Mouse (Mus musculus): ENCODE measurements at regions not wholly inside any gene's neighbourhood (a gene's known extent, or its start where the extent isn't known, plus 50 kb on each side); places are given as distances from the start of the nearest gene placed in this dataset.
"Not testable (repeated sequence)": the region's sequence is repeated elsewhere in the genome, so short reads cannot be mapped to it uniquely, and the experiment has no call there.

- Histone ChIP-seq H3K9ac (ENCODE audit: low read depth, low read length) (no peak overlapping the region), H3K36me3 (ENCODE audit: control insufficient read depth, insufficient read depth) (no peaks in the 10 kb centered on the region), H3K27me3 (replicated peaks; ENCODE audit: control insufficient read depth, insufficient read depth, low read length) (no peaks in the 10 kb centered on the region), H3K4me3 (ENCODE audit: low read depth, low read length) (no peak overlapping the region), H3K9me3 (ENCODE audit: control insufficient read depth) (no peaks in the 10 kb centered on the region), H3K27ac (ENCODE audit: low read depth, low read length) (no peak overlapping the region), H3K4me1 (replicated peaks; ENCODE audit: control insufficient read depth, insufficient read depth, low read length) (no peaks in the 10 kb centered on the region), H3K4me2 (replicated peaks; ENCODE audit: low read depth) (no peak overlapping the region)
- no peak for ATAC-seq
- 94% methylated on average over 2 of the region's 2 CpGs for WGBS
- TF ChIP-seq CTCF (IDR thresholded peaks at IDR 0.05; ENCODE audit: low read depth) = no peak
Measured at GRCm38 (mm10) chr13:72219329-72219728, 255.8 kb upstream of the Irx1 start.

DNA sequence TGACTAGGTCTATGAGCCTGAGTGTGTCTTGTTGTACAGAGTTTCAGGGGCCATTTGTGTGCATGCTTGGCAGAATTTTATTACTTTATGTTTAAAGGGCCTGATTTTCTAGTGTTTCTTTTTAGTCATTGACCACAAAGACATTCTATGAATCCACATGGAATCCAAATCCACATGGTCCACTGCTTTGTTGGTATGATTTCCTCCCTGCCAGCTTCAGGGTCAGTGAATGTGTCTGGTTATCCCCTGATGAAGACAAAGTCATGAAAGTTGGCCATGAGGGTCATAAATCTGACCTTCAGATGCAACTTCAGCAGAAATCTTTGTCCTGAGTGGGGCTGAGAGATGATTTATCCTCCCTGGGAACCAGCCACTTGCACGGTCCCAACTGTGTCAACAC lies 263.6 kb upstream of the Irx1 start:
- 94% methylated on average over 1 of the region's 1 CpGs for WGBS
- no peak for ATAC-seq
- H3K4me2 ChIP-seq (replicated peaks; ENCODE audit: low read depth) = no peak overlapping the region

DNA sequence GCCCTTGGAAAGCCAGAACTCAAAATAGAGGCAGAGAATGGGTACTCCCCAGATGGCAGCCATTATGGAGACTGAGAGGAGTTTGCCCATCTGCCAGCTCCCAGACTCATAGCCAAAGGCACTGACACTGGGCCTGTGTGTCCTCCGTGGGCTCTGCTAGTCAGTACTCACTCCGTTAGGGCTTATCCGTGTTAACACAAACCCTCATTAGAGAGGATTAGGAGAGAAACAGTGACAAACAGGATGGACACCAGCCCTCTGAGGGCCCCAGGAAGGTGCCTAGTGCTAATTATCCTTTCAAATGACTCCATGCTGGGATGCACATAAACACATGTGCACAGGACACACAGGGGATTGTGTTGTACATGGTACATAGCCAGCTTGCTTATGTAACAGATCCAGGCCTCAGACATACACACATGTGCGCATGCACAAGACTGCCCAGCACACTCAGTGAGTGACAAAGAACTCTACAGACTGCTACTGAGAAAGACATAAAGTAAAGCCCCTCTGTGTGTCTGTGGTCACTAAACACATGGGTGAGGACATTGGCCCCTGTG lies 267.6 kb upstream of the Irx1 start:
- Histone ChIP-seq H3K27me3 (replicated peaks; ENCODE audit: control insufficient read depth, insufficient read depth, low read length) (no peaks in the 10 kb centered on the region), H3K4me3 (ENCODE audit: low read depth, low read length) (no peak overlapping the region), H3K9me3 (ENCODE audit: control insufficient read depth) (no peaks in the 10 kb centered on the region), H3K27ac (ENCODE audit: low read depth, low read length) (no peak overlapping the region), H3K36me3 (ENCODE audit: control insufficient read depth, insufficient read depth) (no peaks in the 10 kb centered on the region), H3K4me1 (replicated peaks; ENCODE audit: control insufficient read depth, insufficient read depth, low read length) (no peaks in the 10 kb centered on the region), H3K4me2 (replicated peaks; ENCODE audit: low read depth) (no peak overlapping the region), H3K9ac (ENCODE audit: low read depth, low read length) (no peak overlapping the region)
- 78% methylated on average over 4 of the region's 4 CpGs for WGBS
- no peak for TF ChIP-seq CTCF (IDR thresholded peaks at IDR 0.05; ENCODE audit: low read depth)
- no peak for ATAC-seq

More for the DNA sequence above, 263.6 kb upstream of the Irx1 start:
- Histone ChIP-seq H3K36me3 (ENCODE audit: control insufficient read depth, insufficient read depth) (no peaks in the 10 kb centered on the region), H3K4me3 (ENCODE audit: low read depth, low read length) (no peak overlapping the region), H3K9me3 (ENCODE audit: control insufficient read depth) (no peaks in the 10 kb centered on the region), H3K27ac (ENCODE audit: low read depth, low read length) (no peak overlapping the region), H3K9ac (ENCODE audit: low read depth, low read length) (no peak overlapping the region), H3K27me3 (replicated peaks; ENCODE audit: control insufficient read depth, insufficient read depth, low read length) (no peaks in the 10 kb centered on the region), H3K4me1 (replicated peaks; ENCODE audit: control insufficient read depth, insufficient read depth, low read length) (no peaks in the 10 kb centered on the region)
- TF ChIP-seq CTCF (IDR thresholded peaks at IDR 0.05; ENCODE audit: low read depth) = no peak

DNA sequence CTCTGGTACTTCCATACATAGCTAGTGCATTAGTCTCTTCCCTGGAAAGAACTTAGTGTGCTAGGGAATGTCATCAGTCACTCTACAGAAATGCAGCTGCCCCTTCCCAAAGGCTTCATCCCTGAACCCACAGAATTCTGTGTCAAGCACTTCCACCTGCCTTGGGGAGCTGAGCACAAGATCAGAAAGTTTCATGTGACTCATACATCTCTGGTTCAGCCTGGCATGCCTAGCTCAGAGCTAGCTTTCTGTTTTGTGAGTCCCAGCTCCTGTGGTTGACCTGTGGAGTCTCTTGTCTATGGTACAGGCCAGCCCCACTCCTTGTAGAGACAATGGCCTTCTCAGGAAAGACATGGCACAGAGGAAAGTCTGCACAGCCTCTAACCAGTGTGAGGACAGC lies 268.6 kb upstream of the Irx1 start:
- no peak for ATAC-seq
- no peaks in the 10 kb centered on the region for H3K9me3 ChIP-seq (ENCODE audit: control insufficient read depth)
- H3K4me3 ChIP-seq (ENCODE audit: low read depth, low read length) = no peak overlapping the region
- no peaks in the 10 kb centered on the region for H3K4me1 ChIP-seq (replicated peaks; ENCODE audit: control insufficient read depth, insufficient read depth, low read length)
- no peak overlapping the region for H3K4me2 ChIP-seq (replicated peaks; ENCODE audit: low read depth)
- H3K27ac ChIP-seq (ENCODE audit: low read depth, low read length) = no peak overlapping the region
- no peaks in the 10 kb centered on the region for H3K27me3 ChIP-seq (replicated peaks; ENCODE audit: control insufficient read depth, insufficient read depth, low read length)
- TF ChIP-seq CTCF (IDR thresholded peaks at IDR 0.05; ENCODE audit: low read depth) = no peak
- H3K36me3 ChIP-seq (ENCODE audit: control insufficient read depth, insufficient read depth) = no peaks in the 10 kb centered on the region
- no peak overlapping the region for H3K9ac ChIP-seq (ENCODE audit: low read depth, low read length)

DNA sequence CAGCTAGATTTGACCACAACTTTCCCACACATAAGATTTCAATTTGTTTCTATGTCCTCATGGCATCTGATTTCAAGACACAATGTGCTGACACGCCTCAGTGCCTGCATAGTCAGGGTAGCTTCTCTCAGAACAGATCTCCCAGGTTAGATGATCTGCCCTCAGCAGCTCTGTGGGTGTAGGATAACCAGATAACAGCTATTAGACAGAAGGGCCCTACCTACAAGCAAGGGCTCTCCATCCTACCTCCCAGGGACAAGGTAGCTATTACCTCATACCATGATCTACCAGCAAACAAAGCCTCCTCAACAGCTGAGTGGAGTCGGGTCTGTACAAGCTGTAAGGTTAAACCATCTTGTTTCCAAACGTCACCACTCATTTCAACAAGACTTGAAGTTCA lies 278.4 kb upstream of the Irx1 start:
- Histone ChIP-seq H3K9me3 (ENCODE audit: control insufficient read depth) (no peaks in the 10 kb centered on the region), H3K9ac (ENCODE audit: low read depth, low read length) (no peak overlapping the region), H3K36me3 (ENCODE audit: control insufficient read depth, insufficient read depth) (no peaks in the 10 kb centered on the region), H3K27me3 (replicated peaks; ENCODE audit: control insufficient read depth, insufficient read depth, low read length) (no peaks in the 10 kb centered on the region; the same call in 1 of the 2 replicates), H3K4me1 (replicated peaks; ENCODE audit: control insufficient read depth, insufficient read depth, low read length) (no peaks in the 10 kb centered on the region), H3K4me2 (replicated peaks; ENCODE audit: low read depth) (no peak overlapping the region), H3K4me3 (ENCODE audit: low read depth, low read length) (no peak overlapping the region), H3K27ac (ENCODE audit: low read depth, low read length) (no peak overlapping the region)
- no peak for ATAC-seq
- WGBS = 64% methylated on average over 3 of the region's 3 CpGs
- TF ChIP-seq CTCF (IDR thresholded peaks at IDR 0.05; ENCODE audit: low read depth) = no peak

DNA sequence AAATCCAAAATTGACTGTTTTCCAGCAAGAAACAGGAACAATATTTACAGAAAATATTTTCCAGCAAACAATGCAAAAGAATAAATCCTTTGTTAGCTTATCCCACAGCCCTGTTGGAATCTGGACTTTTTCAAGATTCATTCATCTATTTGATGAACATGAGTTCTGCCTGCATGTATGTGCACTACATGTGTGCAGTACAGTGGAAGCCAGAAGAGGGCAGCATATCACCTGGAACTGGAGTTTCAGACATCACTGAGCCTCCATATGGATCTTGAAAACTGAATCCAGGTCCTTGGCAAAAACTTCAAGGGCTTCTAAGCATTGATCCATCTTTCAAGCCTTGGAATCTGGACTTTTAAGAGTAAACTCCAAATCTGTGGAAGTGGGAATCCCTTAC lies 286.9 kb upstream of the Irx1 start:
- no peak for ATAC-seq
- no peaks in the 10 kb centered on the region for H3K4me1 ChIP-seq (replicated peaks; ENCODE audit: control insufficient read depth, insufficient read depth, low read length)
- H3K27ac ChIP-seq (ENCODE audit: low read depth, low read length) = no peak overlapping the region
- H3K4me2 ChIP-seq (replicated peaks; ENCODE audit: low read depth) = no peak overlapping the region
- no peak overlapping the region for H3K9ac ChIP-seq (ENCODE audit: low read depth, low read length)
- H3K4me3 ChIP-seq (ENCODE audit: low read depth, low read length) = no peak overlapping the region
- no peaks in the 10 kb centered on the region for H3K36me3 ChIP-seq (ENCODE audit: control insufficient read depth, insufficient read depth)
- no peaks in the 10 kb centered on the region for H3K9me3 ChIP-seq (ENCODE audit: control insufficient read depth)
- TF ChIP-seq CTCF (IDR thresholded peaks at IDR 0.05; ENCODE audit: low read depth) = no peak
- H3K27me3 ChIP-seq (replicated peaks; ENCODE audit: control insufficient read depth, insufficient read depth, low read length) = no peaks in the 10 kb centered on the region

GRCm38 (mm10) chr13:72253242-72253641 lies 289.7 kb upstream of the Irx1 start:
- not testable (repeated sequence) for H3K4me3 ChIP-seq (ENCODE audit: low read depth, low read length); H3K4me2 ChIP-seq (replicated peaks; ENCODE audit: low read depth); H3K27ac ChIP-seq (ENCODE audit: low read depth, low read length); ATAC-seq; H3K4me1 ChIP-seq (replicated peaks; ENCODE audit: control insufficient read depth, insufficient read depth, low read length); H3K27me3 ChIP-seq (replicated peaks; ENCODE audit: control insufficient read depth, insufficient read depth, low read length); H3K9me3 ChIP-seq (ENCODE audit: control insufficient read depth); H3K36me3 ChIP-seq (ENCODE audit: control insufficient read depth, insufficient read depth); H3K9ac ChIP-seq (ENCODE audit: low read depth, low read length)
- 38% methylated on average over 13 of the region's 13 CpGs for WGBS

Data from intestine, postnatal 0 days (tissue).